Comparison of ENCODE assay signal across 8 mouse cellular contexts in the genomic region with DNA sequence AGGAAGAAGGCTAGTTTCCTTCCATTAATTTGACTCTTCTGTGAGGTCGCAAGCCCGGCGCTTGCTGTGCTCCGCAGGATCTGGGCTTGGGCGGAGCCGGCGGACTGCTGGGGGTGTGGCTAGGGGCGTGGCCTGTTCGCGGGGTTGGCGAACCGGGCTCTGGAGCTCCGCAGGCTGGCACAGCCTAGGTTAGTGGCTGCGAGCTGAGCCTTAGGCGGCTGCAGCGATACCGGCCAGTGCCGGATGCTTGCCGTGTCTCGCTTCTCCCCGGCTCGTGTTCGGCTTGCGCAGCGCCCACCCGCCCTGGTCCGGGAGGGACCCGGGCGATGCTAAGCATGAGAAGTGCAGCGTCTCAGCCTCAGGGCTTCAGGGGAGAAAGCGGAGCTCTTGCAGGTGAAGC. TPM values are rescaled to one million over a fixed set of nuclear protein-coding genes. Genes with fewer than 3 reads are reported as not detected.
DNase-seq lines count a peak whose midpoint lies in the region; ATAC-seq lines count a peak whose summit lies in the region.

A gene (plus strand): TSS at position 135 of the 400 bp plus-strand sequence.

- H3K9ac ChIP-seq in hindbrain, embryonic 15.5 days: peak within 1 kb of the TSS; percentile 60

- H3K27ac ChIP-seq in hindbrain, embryonic 15.5 days (replicated peaks): 0 out of 2 replicates have a peak within 1 kb of the TSS, but pooled peaks have one; percentile 40

- H3K36me3 ChIP-seq in hindbrain, embryonic 15.5 days: no peaks in the 10 kb centered on the region

- H3K9me3 ChIP-seq in hindbrain, embryonic 15.5 days: no peaks in the 10 kb centered on the region

- H3K4me3 ChIP-seq in hindbrain, embryonic 15.5 days: peak within 1 kb of the TSS; percentile 70

- peak; percentile 99 for ATAC-seq in hindbrain, embryonic 15.5 days (ENCODE audit: low FRiP score, low read depth)

- H3K4me2 ChIP-seq in hindbrain, embryonic 15.5 days: peak within 1 kb of the TSS; percentile 97

- peak; percentile 81 for DNase-seq in R1 (ENCODE audit: low read depth, low spot score)
- peak; percentile 79 to 87 for DNase-seq in cerebellum, postnatal 36 days
- peak; percentile 87 for DNase-seq in frontal cortex, postnatal 36 days (ENCODE audit: low spot score in 2 of 2)
- DNase-seq in left cerebral cortex, adult 11 months (ENCODE audit: low spot score): peak; percentile 67
- DNase-seq in lung, postnatal 36 days: peak; percentile 87
- peak; percentile 89 for DNase-seq in retina, embryonic 14.5 days (ENCODE audit: low spot score)
- peak; percentile 90 to 91 for DNase-seq in thymus, postnatal 36 days

- H3K4me1 ChIP-seq in hindbrain, embryonic 15.5 days (replicated peaks): peaks cover 13% of the 10 kb centered on the region

- under 1% methylated on average over 31 of the region's 31 CpGs for WGBS in hindbrain, embryonic 15.5 days

- peaks cover 41% of the 10 kb centered on the region for H3K27me3 ChIP-seq in hindbrain, embryonic 15.5 days

RNA-seq across cellular contexts. Expression of the gene that starts here (rescaled TPM):
- polyA plus RNA-seq in hindbrain, embryonic 15.5 days (2015; fragmentation: Nextera tagmentation; extraction: Ambion mirVana): 9.8 and 9.9 TPM in 2 replicates

Comparison
In these comparisons a context has a peak if more than half of its experiments do, and no peak if none do; other contexts are left out.
1. Peak in every context shown above with its lines: DNase-seq, ATAC-seq, H3K4me3 ChIP-seq and H3K27ac ChIP-seq.